Mouse (Mus musculus) left cerebral cortex, adult 11 months (tissue): Measurements from ENCODE around the gene Cfap97d2.
A peak's percentile ranks its signal among the peaks of the same experiment; 100 is the strongest.

Experiments used
- DNase-seq: peaks from one replicate; pipeline ENCODE4 v3.0.0; 2022; ENCODE audit warnings: low spot score

The Cfap97d2 gene

GRCm38 (mm10) chr8:13705668-13706067, at the start of gene Cfap97d2:
Cfap97d2 (plus strand) TSS chr8:13705889.
- DNase-seq: peak; percentile 56

- DNase-seq: no peak
Observed at GRCm38 (mm10) chr8:13657479-13657878, 48.2 kb upstream of the Cfap97d2 start.

GRCm38 (mm10) chr8:13660323-13660722, 45.4 kb upstream of the Cfap97d2 start:
- DNase-seq: no peak

DNA sequence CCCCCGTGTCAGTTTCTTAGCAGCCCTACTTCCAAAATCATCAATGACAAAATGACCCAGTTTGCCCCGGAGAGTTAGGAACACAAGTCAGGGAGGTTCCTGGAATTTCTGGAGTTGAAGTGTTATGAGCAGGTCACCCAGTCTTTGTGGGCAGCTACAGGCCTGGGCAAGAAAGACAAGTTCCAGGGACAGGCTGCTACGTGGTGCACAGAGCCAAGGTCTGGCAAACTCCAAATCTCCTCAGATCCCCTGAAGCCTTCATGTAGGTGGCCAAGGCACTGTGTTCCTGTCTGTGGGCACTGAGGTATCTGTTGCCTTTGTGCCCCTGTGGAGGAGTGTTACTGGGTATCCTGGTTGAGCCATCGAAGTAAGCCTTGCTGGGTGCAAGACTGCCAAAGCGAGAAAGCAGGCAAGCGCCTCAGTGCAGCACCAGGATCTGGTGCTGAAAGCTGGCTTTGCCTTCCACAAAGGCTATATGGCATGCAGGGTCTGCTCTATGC, 40.9 kb upstream of the Cfap97d2 start:
- DNase-seq: no peak

DNA sequence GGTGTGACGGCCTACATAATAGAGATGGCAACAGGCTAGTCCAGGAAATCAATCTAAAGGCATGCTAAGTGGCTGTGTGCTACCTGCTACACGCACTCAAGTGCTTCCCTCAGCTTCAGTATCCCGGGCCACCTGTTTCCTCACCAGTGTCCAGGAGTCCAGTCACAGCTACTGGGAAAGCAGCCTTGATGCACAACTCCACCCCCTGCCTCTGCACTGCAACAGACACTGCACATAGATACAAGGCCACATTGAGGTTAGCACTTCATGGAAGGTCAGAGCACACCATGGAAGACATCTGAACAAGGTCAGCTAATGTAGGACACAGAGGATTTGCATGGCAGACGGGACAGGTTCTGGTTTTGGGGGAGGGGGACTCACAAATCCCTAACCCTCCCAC, 40.2 kb upstream of the Cfap97d2 start:
- no peak for DNase-seq

DNA sequence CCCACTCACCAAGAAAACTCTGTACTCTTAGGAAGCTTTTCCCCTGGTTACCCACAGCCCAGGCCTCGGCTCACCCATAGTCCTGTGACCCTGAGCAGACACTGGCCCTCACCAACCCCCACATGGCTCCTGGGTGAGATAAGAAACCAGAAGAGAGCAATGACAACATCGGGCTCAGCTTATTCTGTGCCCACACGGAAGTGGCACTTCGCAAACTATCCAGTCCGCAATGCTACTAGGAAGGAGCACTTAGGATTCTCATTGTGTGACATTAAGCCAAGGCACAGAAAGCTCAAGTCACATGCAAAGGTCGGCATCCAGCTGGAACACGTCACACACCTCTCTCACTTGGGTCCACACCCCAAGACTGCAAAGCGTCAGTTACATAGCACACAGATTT, 39.7 kb upstream of the Cfap97d2 start:
- DNase-seq: no peak

- no peak for DNase-seq
Observed at GRCm38 (mm10) chr8:13667917-13668316, 37.8 kb upstream of the Cfap97d2 start.

- no peak for DNase-seq
Observed at GRCm38 (mm10) chr8:13668367-13668766, 37.3 kb upstream of the Cfap97d2 start.

- no peak for DNase-seq
Observed at GRCm38 (mm10) chr8:13670011-13670471, 35.6 kb upstream of the Cfap97d2 start.

DNA sequence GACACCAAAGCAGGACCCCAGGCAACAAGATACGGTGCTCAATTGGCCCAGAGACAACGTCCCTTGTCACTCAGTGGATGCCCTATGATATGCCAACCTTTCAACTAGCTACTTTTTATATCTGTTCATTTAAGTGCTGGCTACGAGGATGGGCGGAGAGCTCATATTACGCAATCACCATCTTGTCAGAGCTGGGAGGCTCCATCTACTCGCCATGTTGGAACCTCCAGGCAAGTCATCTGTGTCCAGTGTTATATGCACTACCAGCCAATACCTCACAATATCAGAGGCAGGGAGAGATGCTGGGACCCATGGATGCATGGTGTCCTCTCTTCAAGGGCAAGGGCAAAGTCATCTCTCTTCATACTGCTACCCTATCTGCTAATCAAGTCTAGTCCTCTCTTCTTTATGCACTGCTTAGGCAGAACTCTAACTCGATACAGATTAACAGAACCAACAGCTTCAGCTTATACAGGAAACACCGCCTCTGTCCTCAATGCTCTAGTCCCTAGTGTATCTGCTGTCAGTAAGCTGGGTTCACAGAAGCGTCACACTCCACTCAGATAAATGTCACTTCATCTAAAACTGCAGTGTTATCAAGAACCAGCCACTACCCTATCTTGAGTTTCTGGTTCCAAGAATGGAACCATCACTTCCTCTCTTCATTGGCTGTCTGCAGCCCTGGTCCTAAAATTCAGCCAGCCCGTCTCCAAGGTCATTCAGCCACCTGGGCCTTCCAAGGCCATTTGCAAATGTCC, 34.3 kb upstream of the Cfap97d2 start:
- DNase-seq: no peak

DNA sequence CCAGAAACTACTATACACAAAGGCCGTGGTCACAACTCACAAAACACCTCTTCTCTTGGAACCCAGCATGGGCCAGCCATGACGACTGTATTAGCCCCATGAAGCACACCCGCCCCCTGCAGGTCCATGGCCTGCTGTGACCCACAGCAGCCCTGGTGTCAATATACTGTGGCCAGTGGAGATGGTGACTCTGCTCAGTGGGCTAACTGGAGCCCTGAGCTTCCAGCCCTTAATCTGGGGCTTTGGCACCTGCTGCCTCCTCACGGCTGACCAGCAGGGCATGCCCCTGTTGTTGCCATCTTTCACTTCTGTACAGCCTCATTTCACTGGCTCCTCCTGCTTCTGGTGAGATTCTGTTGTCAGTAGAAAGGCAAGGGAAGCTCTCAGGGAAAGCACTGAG, 32.5 kb upstream of the Cfap97d2 start:
- no peak for DNase-seq

DNA sequence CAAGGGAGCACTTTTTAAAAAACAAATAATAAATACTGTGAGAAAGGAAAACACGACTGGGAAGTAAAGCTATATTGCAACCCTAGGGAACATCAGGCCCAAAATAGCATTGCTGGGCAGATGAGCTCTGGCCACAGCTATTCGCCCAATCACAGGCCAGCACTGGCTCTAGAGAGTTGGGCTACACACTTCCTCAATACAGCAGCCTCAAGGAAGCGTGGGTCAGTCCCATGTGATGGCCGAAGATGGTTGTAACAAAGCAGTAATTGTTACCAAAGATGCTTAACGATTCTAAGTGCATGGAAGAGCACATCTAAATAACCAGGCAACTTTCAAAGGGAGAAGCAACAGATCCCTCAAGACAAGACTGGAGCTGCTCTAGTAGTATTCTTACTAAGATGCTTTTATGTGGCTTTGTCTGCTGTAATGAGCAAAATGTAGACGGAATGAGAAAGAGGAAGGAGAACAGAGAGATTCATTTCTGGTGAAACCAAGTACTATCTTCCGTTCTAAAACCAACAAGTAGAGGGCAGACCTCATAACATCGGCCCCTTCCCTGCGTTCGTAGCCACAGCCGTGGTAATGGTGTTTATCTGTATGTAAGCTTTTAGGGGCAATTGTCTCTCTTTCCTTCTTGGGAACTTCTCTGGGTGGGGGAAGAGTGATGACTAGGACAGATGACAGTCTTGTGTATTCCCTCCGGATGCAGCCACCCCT, 31.2 kb upstream of the Cfap97d2 start:
- no peak for DNase-seq

DNA sequence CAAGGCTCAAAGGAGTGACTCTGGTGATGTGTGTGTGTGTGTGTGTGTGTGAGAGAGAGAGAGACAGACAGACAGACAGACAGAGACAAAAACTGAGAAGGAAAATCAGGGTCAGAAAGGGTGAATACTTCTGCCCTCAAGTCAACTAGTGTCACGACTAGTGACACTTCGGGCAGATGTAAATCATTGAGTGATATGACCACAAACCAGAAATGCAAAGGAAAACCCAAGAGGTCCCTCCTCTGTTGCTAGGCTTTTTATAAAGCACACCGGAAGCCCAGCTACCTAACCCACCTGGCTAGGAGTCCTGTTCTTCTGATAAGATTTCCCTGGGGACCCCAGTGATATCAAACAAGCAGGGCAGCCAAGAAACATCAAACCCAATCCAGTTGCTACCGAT, 30.6 kb upstream of the Cfap97d2 start:
- no peak for DNase-seq

GRCm38 (mm10) chr8:13675524-13675923, 30.2 kb upstream of the Cfap97d2 start:
- DNase-seq: no peak

GRCm38 (mm10) chr8:13676302-13676700, 29.4 kb upstream of the Cfap97d2 start:
- DNase-seq: no peak

GRCm38 (mm10) chr8:13676701-13677412, 28.8 kb upstream of the Cfap97d2 start:
- peak; percentile 72 for DNase-seq

DNA sequence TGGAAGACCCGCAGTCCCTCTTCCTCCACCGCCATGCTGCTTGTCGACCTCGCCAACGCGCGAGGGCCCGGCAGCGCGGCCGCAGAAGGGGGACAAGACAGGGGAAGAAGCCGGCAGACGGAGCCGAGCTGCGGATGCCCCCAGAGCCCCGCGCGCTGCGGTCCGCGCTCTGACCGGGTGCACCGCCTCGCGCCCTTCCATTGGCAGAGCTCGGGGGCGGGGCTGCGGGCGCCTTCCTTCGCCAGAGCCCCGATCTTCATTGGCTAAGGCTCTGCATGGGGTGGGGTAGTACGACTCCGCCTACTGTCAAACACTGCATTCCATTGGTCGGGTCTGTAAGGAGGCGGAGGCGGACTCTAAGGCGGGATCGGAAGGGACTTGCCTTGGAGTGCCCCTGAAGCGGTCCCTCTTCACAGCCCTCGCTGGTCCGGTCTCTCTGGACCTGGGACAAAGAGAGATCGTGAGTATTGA, 28.2 kb upstream of the Cfap97d2 start, which contains the start of gene Rasa3:
Gene Rasa3, minus strand, starts transcription at position 191 of the 471 bp plus-strand sequence.
- peak; percentile 94 for DNase-seq

GRCm38 (mm10) chr8:13678182-13678581, 27.5 kb upstream of the Cfap97d2 start:
- no peak for DNase-seq

DNA sequence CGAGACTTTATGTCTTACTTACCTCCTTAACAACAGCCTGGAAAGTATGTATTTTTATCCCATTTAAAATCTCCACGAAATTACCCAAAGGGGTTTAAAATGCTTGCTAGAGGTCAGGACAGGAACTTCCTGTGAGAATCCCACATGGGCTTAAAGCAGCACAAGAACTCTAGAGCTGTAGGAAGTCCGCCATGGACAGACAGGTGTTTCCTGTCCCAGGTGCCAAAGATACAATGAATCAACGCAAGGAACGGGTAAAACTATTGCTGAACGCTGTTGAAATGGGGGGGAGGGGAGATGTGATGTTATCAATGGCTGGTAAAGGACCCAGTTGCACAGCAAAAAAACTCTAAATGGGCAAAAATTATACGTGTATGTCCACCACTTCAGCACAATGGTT, 21.6 kb upstream of the Cfap97d2 start:
- no peak for DNase-seq

DNA sequence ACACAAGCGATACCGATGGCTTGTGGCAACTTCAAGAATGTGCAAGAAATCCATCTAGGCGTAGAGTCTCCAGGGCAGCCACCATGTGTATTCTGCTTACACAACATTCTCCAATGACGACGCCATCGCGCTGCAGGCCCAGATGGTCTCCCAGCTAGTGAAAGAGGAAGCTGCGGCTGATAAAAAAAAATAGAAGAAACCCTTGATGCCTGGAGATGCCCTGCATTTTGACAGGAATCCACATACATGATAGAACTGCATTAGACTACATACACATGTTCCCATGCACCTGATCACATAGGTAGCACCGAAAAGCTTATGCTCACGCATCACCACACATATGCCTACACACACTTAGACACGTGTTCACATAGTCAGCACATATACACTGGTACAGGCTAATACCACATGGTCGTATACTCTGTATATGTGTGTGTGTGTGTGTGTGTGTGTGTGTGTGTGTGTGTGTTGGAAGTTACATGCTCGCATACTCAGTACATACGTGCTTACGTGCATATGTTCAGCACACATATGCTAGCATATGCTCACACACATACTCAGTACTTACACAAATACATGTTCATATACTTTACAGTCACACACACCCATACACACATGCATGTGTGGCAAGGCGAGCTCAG, 19.9 kb upstream of the Cfap97d2 start:
- DNase-seq: no peak

GRCm38 (mm10) chr8:13686426-13686825, 19.3 kb upstream of the Cfap97d2 start:
- DNase-seq: no peak
